Mouse (Mus musculus) brain, embryonic 18.5 days (tissue): ENCODE results near the gene Arhgef18.

Experiments used
- DNase-seq: peaks from one replicate; pipeline ENCODE4 v3.0.0-alpha.2; 2012; ENCODE audit warnings: low read depth, low spot score

Arhgef18 gene

DNA sequence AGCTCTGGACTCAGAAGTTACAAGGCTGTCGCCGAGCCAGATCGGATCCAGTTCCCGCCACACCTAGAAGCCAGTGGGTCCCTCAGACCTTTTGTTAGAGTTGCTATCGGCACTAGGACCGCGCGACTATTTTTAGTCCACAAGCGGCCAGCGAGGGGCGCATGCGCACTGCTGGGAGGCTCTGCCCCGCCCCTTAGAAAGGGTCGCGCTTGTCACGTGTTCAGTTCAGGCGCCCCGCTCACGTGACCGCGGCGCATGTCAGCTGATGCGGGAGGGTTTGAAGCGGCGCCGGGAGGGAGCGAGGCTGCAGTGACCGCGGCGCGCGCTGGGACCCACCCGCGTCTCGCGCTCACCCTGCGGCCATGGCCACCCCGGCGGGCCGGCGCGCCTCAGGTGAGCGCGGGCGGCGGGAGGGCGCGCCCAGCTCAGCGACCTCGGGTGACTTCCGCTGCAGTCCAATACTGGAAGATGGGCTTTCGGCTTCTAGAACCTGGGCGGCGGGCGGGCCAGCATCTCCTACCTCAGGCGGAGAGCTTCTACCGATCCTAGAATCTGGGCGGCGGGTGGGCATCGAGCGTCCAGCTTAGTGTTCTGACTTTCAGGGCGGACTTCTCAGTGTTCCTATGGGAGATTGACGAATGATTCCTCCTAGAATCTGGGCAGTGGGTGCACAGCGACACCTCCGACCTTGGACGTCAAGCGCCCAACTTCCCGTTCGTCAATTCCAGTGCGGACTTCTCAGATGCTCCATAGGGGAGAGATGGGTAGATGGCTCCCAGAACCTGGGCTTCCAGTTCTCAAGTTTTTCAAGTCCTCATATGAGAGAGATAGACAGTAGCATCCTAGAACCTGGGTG is 107.7 kb downstream of the Arhgef18 start, which contains the start of gene Mcoln1:
TSS of gene Mcoln1 (plus strand) at position 223 of the 856 bp plus-strand sequence.
- DNase-seq = peak; percentile 95

- DNase-seq = no peak
Measured at GRCm38 (mm10) chr8:3502217-3502616, 109.4 kb downstream of the Arhgef18 start.
